Mouse (Mus musculus): ENCODE measurements around the gene Nop14.
"Not testable (repeated sequence)": the region's sequence is repeated elsewhere in the genome, so short reads cannot be mapped to it uniquely, and the experiment has no call there.

Nop14 gene

DNA sequence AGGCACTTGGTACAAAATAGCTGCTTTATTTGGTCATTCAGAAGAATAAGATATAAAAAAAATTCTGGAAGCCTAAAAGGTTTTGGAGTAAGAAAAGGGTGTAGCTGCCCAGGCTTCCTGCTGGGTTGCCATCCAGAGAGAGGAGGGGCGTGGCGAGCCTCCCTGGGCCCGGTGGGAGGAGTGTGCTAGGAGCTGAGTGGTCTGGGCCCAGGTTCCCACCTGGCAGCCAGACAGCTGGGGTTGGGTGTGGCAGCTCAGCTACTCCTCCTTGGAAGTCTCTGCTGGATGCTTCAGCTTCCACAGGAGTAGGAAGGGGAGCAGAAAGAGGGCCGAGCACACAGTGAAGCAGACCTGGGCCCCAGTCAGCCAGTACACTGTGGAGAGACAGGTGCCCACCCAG is 26.3 kb downstream of the Nop14 start:
- in situ Hi-C loops (cut with MboI), result loop anchor here (10.0 kb wide), 1 partner anchor 119 kb away; the partner anchor contains the start of gene Tnip2

DNA sequence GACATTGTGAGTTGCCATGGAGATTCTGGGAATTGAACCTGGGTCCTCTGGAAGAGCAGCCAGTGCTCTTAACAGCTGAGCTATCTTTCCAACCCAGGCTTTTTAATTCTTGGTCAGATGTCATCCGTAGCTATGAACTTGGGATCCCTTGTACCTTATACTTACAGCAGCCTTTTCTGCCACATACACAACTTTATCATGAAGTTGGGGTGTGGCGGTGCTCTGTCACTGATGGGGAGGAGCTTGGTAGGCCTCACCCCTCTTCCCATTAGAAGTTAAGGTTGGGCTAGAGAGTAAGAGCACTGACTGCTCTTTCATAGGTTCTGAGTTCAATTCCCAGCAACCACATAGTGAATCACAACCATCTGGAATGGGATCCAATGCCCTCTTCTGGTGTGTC is 27.0 kb downstream of the Nop14 start:
- in situ Hi-C loops (cut with MboI), result loop anchor here (10.0 kb wide), 1 partner anchor 118 kb away; the partner anchor contains the start of gene Tnip2

DNA sequence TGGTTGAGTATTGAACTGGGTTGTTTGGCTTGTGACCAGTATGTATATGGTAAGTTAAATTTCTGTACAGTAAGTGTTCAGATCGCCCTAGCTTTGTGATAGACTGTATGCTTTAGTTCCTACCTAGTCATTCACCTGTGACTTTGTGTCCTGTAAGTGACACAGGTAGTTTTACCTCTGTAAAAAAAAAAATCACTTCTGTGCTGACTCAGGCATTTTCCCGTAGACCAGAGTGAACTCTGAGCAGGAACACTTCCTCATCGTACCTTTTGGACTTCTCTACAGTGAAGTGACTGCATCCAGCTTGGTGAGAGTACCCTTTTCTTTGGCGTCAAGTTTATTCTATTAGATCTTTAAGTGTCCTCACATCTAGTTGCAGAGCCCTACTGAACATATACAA is 50.0 kb downstream of the Nop14 start:
- in situ Hi-C loops (cut with MboI), result no loop called here

DNA sequence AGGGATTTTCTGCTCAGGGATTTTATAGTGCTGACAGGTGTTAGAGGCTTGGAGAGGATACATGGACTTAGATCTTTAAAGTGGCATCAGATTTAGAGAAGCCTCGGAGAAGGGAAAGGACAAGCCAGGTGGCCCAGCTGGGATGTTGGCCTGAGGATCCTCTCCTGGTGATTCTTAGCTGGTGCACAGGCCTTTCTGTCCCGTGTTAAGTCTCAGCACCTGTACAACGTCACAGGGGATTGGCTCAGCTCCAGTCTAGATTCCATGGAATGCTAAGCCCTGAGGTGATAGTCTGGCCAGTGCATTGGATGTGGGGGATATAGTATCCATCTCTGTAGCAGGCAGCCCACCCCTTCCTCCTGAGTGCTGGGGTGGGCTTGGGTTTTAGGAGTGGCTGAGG is 51.7 kb downstream of the Nop14 start:
- in situ Hi-C loops (cut with MboI), result no loop called here

- in situ Hi-C loops (cut with MboI), result no loop called here
Observed at GRCm38 (mm10) chr5:34607100-34607880, 52.7 kb downstream of the Nop14 start.

DNA sequence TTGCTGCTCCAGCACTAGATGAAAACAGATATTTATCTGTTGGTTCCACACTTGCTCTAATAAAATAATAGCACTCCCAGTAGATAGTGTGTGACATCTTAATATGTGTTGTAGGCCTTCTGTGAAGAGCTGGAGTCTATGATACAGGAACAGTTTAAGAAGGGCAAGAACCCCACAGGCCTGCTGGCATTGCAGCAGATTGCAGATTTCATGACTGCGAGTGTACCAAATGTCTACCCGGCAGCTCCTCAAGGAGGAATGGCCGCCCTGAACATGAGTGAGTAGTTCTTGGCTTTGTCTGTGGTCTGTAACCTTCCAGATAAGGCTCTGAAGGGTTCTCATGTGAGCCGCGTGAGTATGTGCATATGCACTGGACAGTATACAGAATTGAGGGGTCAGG is 55.4 kb downstream of the Nop14 start:
- in situ Hi-C loops (cut with MboI), result no loop called here

GRCm38 (mm10) chr5:34593202-34593727 is 66.7 kb downstream of the Nop14 start:
- in situ Hi-C loops (cut with MboI), result no loop called here

GRCm38 (mm10) chr5:34592666-34593065 is 67.3 kb downstream of the Nop14 start:
- in situ Hi-C loops (cut with MboI), result no loop called here

- in situ Hi-C loops (cut with MboI), result not testable (repeated sequence)
Observed at GRCm38 (mm10) chr5:34592224-34592623, 67.7 kb downstream of the Nop14 start.

- in situ Hi-C loops (cut with MboI), result no loop called here
Observed at GRCm38 (mm10) chr5:34591388-34592004, 68.5 kb downstream of the Nop14 start.

DNA sequence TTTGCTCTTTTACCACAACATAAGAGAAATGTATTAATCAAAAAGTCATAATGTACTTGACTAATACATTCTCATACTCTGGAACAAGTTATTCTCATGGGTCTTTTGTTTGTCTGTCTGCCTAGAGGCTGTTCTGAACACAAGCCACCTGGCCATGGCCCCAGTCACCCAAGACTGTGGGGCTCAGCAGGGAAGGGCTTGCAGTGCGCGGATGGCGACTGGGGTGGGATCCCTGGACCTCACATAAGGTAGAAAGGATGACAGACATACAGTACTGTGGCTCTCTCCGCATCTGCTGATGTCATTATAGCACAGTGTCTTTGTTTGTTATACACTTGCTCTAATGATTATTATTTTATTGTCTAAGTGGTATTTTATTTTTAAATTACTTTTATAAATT is 69.2 kb downstream of the Nop14 start:
- in situ Hi-C loops (cut with MboI), result no loop called here

DNA sequence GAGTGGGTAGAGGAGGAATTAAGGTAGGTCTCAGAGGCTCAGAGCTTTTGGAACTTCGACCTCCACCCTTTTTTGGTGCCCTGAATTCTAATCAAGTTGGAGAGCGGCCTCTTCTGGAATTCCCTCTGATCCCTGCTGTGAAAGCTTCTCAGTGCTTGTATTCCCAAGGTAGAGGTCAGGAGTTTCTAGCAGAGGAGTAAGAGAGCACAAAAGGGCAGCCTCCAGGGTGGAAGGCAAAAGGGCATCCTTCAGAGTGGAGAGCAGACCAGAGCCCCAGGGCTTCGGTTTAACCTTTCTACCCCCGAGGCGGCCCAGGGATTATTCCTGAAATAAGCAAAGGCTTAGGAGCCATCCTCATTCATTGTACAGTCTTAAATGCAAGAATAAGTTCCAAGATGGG is 69.9 kb downstream of the Nop14 start:
- in situ Hi-C loops (cut with MboI), result no loop called here
